Mouse (Mus musculus) E14TG2a.4 (cell line): ENCODE data around the gene Acads.

ENCODE experiments used
- CTCF ChIP-seq: conservative IDR thresholded peaks from 2 replicates; pipeline ENCODE4 v1.5.1; 2014; ENCODE audit warnings: low read length
- POU5F1 ChIP-seq: IDR thresholded peaks from 2 replicates; pipeline ENCODE4 v1.6.1; 2014; ENCODE audit warnings: low read length, borderline replicate concordance

- no peak for TF ChIP-seq CTCF
- TF ChIP-seq POU5F1, result no peak
These were observed 19.6 kb downstream of the Acads start for GRCm38 (mm10) chr5:115099530-115099929.
